Mouse (Mus musculus): Measurements from ENCODE around the gene Kcnk16.

DNA sequence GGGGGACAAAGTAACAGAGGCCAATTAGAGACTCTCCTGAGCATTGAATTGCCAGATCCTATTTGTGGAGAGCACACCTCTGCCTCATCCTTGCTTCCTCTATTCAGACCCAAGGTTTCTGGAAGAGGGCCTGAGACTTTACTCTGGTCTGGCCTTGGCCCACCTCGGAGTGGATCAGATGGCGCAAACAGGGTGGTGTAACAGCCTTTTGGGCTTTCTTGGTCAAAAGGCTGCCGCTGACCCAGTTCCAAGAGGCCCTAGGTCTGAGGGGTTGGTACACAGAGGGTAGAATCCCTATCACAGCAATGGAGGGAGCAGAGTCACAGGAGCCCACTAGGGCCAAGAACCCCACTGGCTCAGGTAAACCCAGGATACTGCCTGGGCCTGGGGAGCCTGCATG lies 21.0 kb downstream of the Kcnk16 start:
- no peak for TF ChIP-seq ZMIZ1 (IDR thresholded peaks at IDR 0.05; ENCODE audit: low read depth, low read length)
- TF ChIP-seq GABPA (IDR thresholded peaks at IDR 0.05; ENCODE audit: low read depth, low read length): no peak
- no peak for TF ChIP-seq POLR2A (IDR thresholded peaks at IDR 0.05; ENCODE audit: control insufficient read depth in 1 of 2, insufficient read depth in 1 of 2, low read depth in 1 of 2, low read length in 2 of 2, poor library complexity in 1 of 2)
- TF ChIP-seq USF2 (IDR thresholded peaks at IDR 0.05; ENCODE audit: borderline replicate concordance in 1 of 2, insufficient read depth in 1 of 2, low read depth in 1 of 2, low read length in 2 of 2): no peak
- TF ChIP-seq JUND (IDR thresholded peaks at IDR 0.05; ENCODE audit: low read depth, low read length): no peak
- no peak for TF ChIP-seq NRF1 (IDR thresholded peaks at IDR 0.05; ENCODE audit: insufficient read depth, low read depth, low read length, poor library complexity, severe bottlenecking)
